Mouse (Mus musculus): ENCODE results near the gene Dcst1. TPM values are rescaled to one million over a fixed set of nuclear protein-coding genes. Genes with fewer than 3 reads are reported as not detected.

The Dcst1 gene
- polyA plus RNA-seq, 2 experiments, result 0.03 TPM; not detected in 1

DNA sequence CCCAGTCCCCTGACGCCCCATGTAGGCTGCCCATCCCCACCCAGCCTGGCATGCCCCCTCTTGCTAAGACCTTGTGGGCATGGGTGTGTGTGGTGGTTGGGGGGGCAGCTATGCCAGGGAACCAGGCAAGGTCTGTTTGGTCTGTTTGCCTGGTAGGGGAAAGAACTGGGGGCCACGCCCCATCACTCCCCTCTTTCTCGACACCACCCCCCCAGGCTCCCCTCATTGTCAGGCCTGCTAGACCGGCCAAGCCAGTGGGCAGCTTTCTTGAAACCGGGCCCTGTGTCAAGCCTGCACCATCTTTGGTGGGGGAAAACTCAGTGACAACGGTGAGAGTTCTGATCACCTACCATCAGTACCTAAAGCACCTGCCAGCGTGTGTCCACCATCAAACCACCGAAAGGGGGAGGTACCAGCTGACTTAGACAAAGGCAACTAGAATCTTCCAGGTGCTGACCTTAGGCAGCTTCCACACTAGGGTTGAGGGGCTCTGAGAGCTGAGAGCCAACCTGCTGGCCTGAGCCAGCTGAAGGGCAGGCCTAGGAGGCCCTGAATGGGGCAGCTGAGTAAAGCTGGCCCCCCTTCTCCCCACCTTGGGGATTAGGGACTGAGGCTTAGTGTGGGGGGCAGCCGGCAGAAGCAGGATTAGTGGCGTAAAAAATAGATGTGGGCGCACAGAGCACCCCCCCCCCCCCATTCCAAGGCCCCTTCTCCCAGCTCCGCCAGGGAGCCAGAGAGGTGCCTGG lies 19.5 kb upstream of the Dcst1 start:
- ATAC-seq (ENCODE audit: insufficient read depth), result no peak
- Histone ChIP-seq H3K4me3 (ENCODE audit: insufficient read depth in 1 of 2, low read depth in 2 of 2, low read length in 2 of 2) (no peak overlapping the region), H3K27ac (no peak overlapping the region)

DNA sequence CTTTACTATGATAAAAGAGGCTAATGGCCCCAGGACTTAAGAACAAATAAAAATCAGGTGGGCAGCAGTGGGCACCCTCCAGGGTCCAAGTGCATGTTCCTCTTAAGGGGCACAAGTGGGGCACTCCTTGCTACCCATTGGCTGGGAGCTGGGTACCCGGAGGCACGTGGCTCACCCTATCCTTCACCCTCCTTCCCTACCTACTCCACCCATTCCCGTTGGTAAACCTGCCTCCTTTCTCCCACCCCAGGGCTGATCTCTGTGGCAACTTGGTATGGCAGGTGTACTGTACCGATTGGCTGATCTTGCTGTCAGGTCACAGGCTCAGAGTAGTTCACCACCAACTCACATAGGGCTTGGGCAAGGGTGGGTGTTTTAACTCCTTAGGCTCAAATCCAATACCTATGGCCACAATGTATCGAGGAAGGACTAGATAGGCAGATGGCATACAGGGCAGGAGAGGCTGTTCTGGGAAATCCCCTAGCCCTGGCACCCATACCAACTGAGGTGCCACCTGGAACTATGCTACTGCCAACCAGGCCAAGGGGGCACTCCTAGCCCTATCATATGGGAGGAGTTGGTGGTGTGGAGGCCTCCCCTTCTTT lies 18.7 kb upstream of the Dcst1 start:
- Histone ChIP-seq H3K27me3 (ENCODE audit: control insufficient read depth, insufficient read depth, low read length) (no peaks in the 10 kb centered on the region), H3K4me2 (ENCODE audit: low read depth) (no peak overlapping the region), H3K36me3 (replicated peaks; ENCODE audit: control insufficient read depth, insufficient read depth, low read depth) (no peaks in the 10 kb centered on the region), H3K27ac (no peak overlapping the region), H3K9me3 (ENCODE audit: control insufficient read depth, low read length) (no peaks in the 10 kb centered on the region), H3K4me1 (replicated peaks; ENCODE audit: control insufficient read depth in 2 of 2, insufficient read depth in 2 of 2, low read length in 1 of 2) (peaks cover 2 to 8% of the 10 kb centered on the region in 2 experiments; a peak in 2 of 4 replicates), H3K4me3 (ENCODE audit: insufficient read depth in 1 of 2, low read depth in 2 of 2, low read length in 2 of 2) (no peak overlapping the region), H3K9ac (replicated peaks) (no peak overlapping the region)
- DNase-seq (ENCODE audit: low read depth in 3 of 3, low spot score in 3 of 3), result no peak
- no peak for TF ChIP-seq CTCF (IDR thresholded peaks at IDR 0.05; ENCODE audit: low read depth)
- no peak for TF ChIP-seq EP300 (IDR thresholded peaks at IDR 0.05; ENCODE audit: low read depth)
- no peak for ATAC-seq (ENCODE audit: insufficient read depth)
- 70% methylated on average over 5 of the region's 5 CpGs for WGBS (ENCODE audit: insufficient replicate concordance)

More for the DNA sequence above, 19.5 kb upstream of the Dcst1 start:
- Histone ChIP-seq H3K9me3 (ENCODE audit: control insufficient read depth, low read length) (no peaks in the 10 kb centered on the region), H3K36me3 (replicated peaks; ENCODE audit: control insufficient read depth, insufficient read depth, low read depth) (no peaks in the 10 kb centered on the region), H3K9ac (replicated peaks) (no peak overlapping the region), H3K4me1 (replicated peaks; ENCODE audit: control insufficient read depth in 2 of 2, insufficient read depth in 2 of 2, low read length in 1 of 2) (peaks cover 0 to 11% of the 10 kb centered on the region in 2 experiments; a peak in 2 of 4 replicates), H3K4me2 (ENCODE audit: low read depth) (no peak overlapping the region; the same call in 1 of the 2 replicates), H3K27me3 (ENCODE audit: control insufficient read depth, insufficient read depth, low read length) (no peaks in the 10 kb centered on the region)
- no peak for DNase-seq (ENCODE audit: low read depth in 3 of 3, low spot score in 3 of 3)
- TF ChIP-seq CTCF (IDR thresholded peaks at IDR 0.05; ENCODE audit: low read depth) (no peak), EP300 (IDR thresholded peaks at IDR 0.05; ENCODE audit: low read depth) (no peak)
- whole genome bisulfite sequencing (ENCODE audit: insufficient replicate concordance), result 70% methylated on average over 12 of the region's 12 CpGs

DNA sequence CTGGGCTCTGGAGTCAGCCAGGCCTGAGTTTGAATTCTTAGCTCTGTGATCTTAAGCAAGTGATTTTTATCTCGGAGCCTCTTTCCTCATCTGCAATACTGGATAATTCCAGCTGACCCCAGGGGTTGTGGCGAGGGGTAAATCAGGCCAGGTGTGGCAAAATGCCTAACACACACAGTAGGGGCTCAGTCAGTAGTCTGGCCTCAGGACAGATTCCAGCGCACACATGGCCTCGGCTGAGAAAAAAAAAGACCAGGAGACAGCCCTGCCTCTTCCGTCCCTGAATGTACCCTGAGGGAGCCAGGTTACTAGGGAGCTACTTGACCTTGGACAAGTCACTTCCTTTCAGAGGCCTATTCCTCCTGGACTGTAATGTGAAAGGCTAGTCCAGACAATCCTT lies 17.9 kb upstream of the Dcst1 start:
- Histone ChIP-seq H3K4me1 (replicated peaks; ENCODE audit: control insufficient read depth in 2 of 2, insufficient read depth in 2 of 2, low read length in 1 of 2) (peaks cover 0 to 2% of the 10 kb centered on the region in 2 experiments; a peak in 1 of 4 replicates), H3K4me2 (ENCODE audit: low read depth) (no peak overlapping the region), H3K27me3 (ENCODE audit: control insufficient read depth, insufficient read depth, low read length) (no peaks in the 10 kb centered on the region), H3K9me3 (ENCODE audit: control insufficient read depth, low read length) (no peaks in the 10 kb centered on the region), H3K27ac (no peak overlapping the region), H3K36me3 (replicated peaks; ENCODE audit: control insufficient read depth, insufficient read depth, low read depth) (no peaks in the 10 kb centered on the region), H3K9ac (replicated peaks) (no peak overlapping the region), H3K4me3 (ENCODE audit: insufficient read depth in 1 of 2, low read depth in 2 of 2, low read length in 2 of 2) (no peak overlapping the region)
- no peak for ATAC-seq (ENCODE audit: insufficient read depth)
- WGBS (ENCODE audit: insufficient replicate concordance), result 64% methylated on average over 5 of the region's 5 CpGs
- TF ChIP-seq CTCF (IDR thresholded peaks at IDR 0.05; ENCODE audit: low read depth), result no peak
- TF ChIP-seq EP300 (IDR thresholded peaks at IDR 0.05; ENCODE audit: low read depth), result no peak
- no peak for DNase-seq (ENCODE audit: low read depth in 3 of 3, low spot score in 3 of 3)

DNA sequence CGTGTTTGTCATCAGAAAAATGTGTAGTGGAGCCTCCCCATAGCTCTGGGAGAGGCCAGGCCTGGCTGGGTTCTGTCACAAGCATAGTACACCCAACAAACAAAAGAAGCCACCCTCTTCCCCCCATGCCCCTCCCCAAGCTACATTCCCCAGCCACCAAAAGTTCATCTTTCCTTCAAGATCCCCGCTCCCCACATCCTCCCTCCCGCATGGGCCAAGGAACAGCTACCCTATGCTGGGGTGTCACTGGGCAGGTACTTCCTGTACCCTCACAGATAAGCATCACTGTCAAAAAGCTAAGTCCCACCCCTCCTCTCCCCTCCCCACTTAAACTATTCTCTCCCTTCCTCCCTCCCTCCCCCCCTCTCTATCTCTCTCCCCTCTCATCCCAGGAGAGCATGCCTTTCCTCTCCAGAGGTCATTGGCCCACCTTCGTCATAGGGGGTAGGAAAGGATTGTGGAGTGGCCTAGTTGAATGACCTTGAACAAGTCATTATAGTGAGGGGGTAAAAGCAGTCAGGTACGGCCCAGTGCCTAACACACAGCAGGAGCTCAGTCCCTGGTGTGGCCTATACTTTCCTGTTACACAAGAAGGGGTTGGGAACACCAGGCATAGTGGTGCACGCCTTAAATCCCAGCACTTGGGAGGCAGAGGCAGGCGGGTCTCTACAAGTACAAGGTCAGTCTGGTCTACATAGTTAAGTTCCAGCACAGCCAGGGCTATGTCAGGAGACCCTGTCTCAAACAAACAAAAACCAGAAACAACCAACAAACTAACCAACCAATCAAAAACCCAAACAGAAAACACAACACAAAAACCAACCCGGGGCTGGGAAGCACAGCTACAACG lies 17.2 kb upstream of the Dcst1 start:
- H3K27me3 ChIP-seq (ENCODE audit: control insufficient read depth, insufficient read depth, low read length), result no peaks in the 10 kb centered on the region
- no peaks in the 10 kb centered on the region for H3K9me3 ChIP-seq (ENCODE audit: control insufficient read depth, low read length)
- WGBS (ENCODE audit: insufficient replicate concordance), result 66% methylated on average over 9 of the region's 9 CpGs
- H3K27ac ChIP-seq, result no peak overlapping the region
- no peak for TF ChIP-seq EP300 (IDR thresholded peaks at IDR 0.05; ENCODE audit: low read depth)
- H3K36me3 ChIP-seq (replicated peaks; ENCODE audit: control insufficient read depth, insufficient read depth, low read depth), result no peaks in the 10 kb centered on the region
- no peak overlapping the region for H3K4me2 ChIP-seq (ENCODE audit: low read depth)
- no peak for ATAC-seq (ENCODE audit: insufficient read depth)
- H3K9ac ChIP-seq (replicated peaks), result no peak overlapping the region
- DNase-seq (ENCODE audit: low read depth in 3 of 3, low spot score in 3 of 3), result no peak
- no peak overlapping the region for H3K4me3 ChIP-seq (ENCODE audit: insufficient read depth in 1 of 2, low read depth in 2 of 2, low read length in 2 of 2)
- peaks cover 0 to 2% of the 10 kb centered on the region in 2 experiments; a peak in 1 of 4 replicates for H3K4me1 ChIP-seq (replicated peaks; ENCODE audit: control insufficient read depth in 2 of 2, insufficient read depth in 2 of 2, low read length in 1 of 2)

DNA sequence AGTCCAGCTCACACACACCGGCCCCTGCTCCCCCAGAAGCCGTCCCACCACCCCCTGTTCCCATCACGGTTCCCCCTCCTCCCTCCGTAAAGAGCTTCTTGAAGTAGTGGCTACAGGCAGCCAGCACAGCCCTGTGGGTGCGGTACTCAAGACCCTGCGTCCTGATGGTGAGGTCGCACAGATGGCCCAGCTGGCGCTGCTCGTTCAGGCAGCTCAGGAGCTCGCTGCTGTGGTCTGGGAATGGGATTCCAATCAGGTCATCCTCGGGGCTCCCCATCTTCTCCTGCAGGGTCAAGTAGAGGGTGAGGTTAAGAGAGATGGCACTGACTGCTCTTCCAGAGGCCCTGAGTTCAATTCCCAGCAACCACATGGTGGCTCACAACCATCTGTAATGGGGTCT lies 16.2 kb upstream of the Dcst1 start:
- Histone ChIP-seq H3K36me3 (replicated peaks; ENCODE audit: control insufficient read depth, insufficient read depth, low read depth) (no peaks in the 10 kb centered on the region), H3K9ac (replicated peaks) (no peak overlapping the region), H3K4me2 (ENCODE audit: low read depth) (no peak overlapping the region), H3K4me3 (ENCODE audit: insufficient read depth in 1 of 2, low read depth in 2 of 2, low read length in 2 of 2) (no peak overlapping the region), H3K4me1 (replicated peaks; ENCODE audit: control insufficient read depth in 2 of 2, insufficient read depth in 2 of 2, low read length in 1 of 2) (peaks cover 0 to 2% of the 10 kb centered on the region in 2 experiments; a peak in 1 of 4 replicates), H3K9me3 (ENCODE audit: control insufficient read depth, low read length) (no peaks in the 10 kb centered on the region), H3K27me3 (ENCODE audit: control insufficient read depth, insufficient read depth, low read length) (no peaks in the 10 kb centered on the region), H3K27ac (no peak overlapping the region)
- no peak for TF ChIP-seq CTCF (IDR thresholded peaks at IDR 0.05; ENCODE audit: low read depth)
- no peak for TF ChIP-seq EP300 (IDR thresholded peaks at IDR 0.05; ENCODE audit: low read depth)
- ATAC-seq (ENCODE audit: insufficient read depth) (no peak), DNase-seq (ENCODE audit: low read depth in 3 of 3, low spot score in 3 of 3) (no peak)
- WGBS (ENCODE audit: insufficient replicate concordance), result 79% methylated on average over 11 of the region's 11 CpGs
